In genomic region chr4:40299169-40299568, GRCm38 (mm10) we compare ENCODE assay signal across 18 mouse cellular contexts.
"Had no signal": no experiment of that assay in that cellular context is flagged by ENCODE, and none has a peak within 500 bp of the region (broad histone marks: within the 10 kb centered on the region; RNA-seq: fewer than 3 reads in every experiment).

No protein-coding gene starts in this region.

- H3K27me3 ChIP-seq: liver, embryonic 15.5 days; neural tube, embryonic 12.5 days had no signal

- H3K9ac ChIP-seq: limb, embryonic 15.5 days; liver, embryonic 15.5 days; lung, embryonic 14.5 days; neural tube, embryonic 12.5 days had no signal

- H3K4me1 ChIP-seq: limb, embryonic 15.5 days; midbrain, embryonic 10.5 days; neural tube, embryonic 12.5 days had no signal

- H3K27ac ChIP-seq: kidney, postnatal 0 days; limb, embryonic 15.5 days; liver, embryonic 15.5 days; midbrain, embryonic 10.5 days; neural tube, embryonic 12.5 days had no signal

- H3K36me3 ChIP-seq: limb, embryonic 15.5 days; liver, embryonic 15.5 days; midbrain, embryonic 10.5 days; neural tube, embryonic 12.5 days had no signal

- H3K4me3 ChIP-seq: limb, embryonic 15.5 days; liver, embryonic 15.5 days; midbrain, embryonic 10.5 days; myocyte; neural tube, embryonic 12.5 days had no signal

- H3K4me2 ChIP-seq: limb, embryonic 15.5 days; liver, embryonic 15.5 days; lung, embryonic 14.5 days; neural tube, embryonic 12.5 days had no signal

- H3K9me3 ChIP-seq: liver, embryonic 15.5 days had no signal

- DNase-seq: kidney, adult 11 months; kidney, adult 9 months; kidney, postnatal 36 days; layer of hippocampus, adult 9-11 months; layer of hippocampus, postnatal 36 days; lung, embryonic 14.5 days; lung, postnatal 10 days; lung, postnatal 4 days; midbrain, embryonic 14.5 days; right cerebral cortex, postnatal 25 days; thymus, adult 18-20 months; thymus, postnatal 14 days had no signal
